23 mouse cellular contexts compared by ENCODE assay signal in genomic region chr6:142555988-142556387, GRCm38 (mm10).
"Had no signal": no experiment of that assay in that cellular context is flagged by ENCODE, and none has a peak within 500 bp of the region (broad histone marks: within the 10 kb centered on the region; RNA-seq: fewer than 3 reads in every experiment).

No protein-coding gene starts in this region.

- ATAC-seq: hindbrain, embryonic 16.5 days; inflammation-experienced regulatory T-cells, adult 6 months; intestine, embryonic 15.5 days; intestine, postnatal 0 days had no signal

- H3K4me2 ChIP-seq: heart, embryonic 12.5 days; hindbrain, embryonic 12.5 days; hindbrain, embryonic 14.5 days; intestine, embryonic 15.5 days; limb, embryonic 13.5 days; limb, embryonic 15.5 days had no signal

- H3K4me1 ChIP-seq: heart, embryonic 10.5 days; heart, embryonic 12.5 days; hindbrain, embryonic 10.5 days; hindbrain, embryonic 12.5 days; intestine, embryonic 15.5 days; limb, embryonic 13.5 days; limb, embryonic 15.5 days had no signal

- H3K9ac ChIP-seq: heart, embryonic 12.5 days; hindbrain, embryonic 12.5 days; hindbrain, embryonic 14.5 days; intestine, embryonic 15.5 days; limb, embryonic 13.5 days; limb, embryonic 15.5 days had no signal

- H3K4me3 ChIP-seq: heart, embryonic 10.5 days; heart, embryonic 12.5 days; hindbrain, embryonic 10.5 days; hindbrain, embryonic 12.5 days; intestine, embryonic 15.5 days; limb, embryonic 13.5 days; limb, embryonic 15.5 days had no signal

- H3K27me3 ChIP-seq: heart, embryonic 12.5 days; hindbrain, embryonic 12.5 days; intestine, embryonic 15.5 days; limb, embryonic 13.5 days; limb, embryonic 15.5 days had no signal

- DNase-seq: gastrocnemius, postnatal 14 days; gastrocnemius, postnatal 36 days; heart, adult 18-20 months; heart, postnatal 10 days; heart, postnatal 4 days; kidney, adult 18-20 months; kidney, adult 8-10 months; kidney, postnatal 14 days; kidney, postnatal 36 days; layer of hippocampus, adult 9-11 months; layer of hippocampus, postnatal 36 days; left cerebral cortex, postnatal 4 days had no signal

- H3K27ac ChIP-seq: heart, embryonic 10.5 days; hindbrain, embryonic 10.5 days; hindbrain, embryonic 12.5 days; hindbrain, embryonic 14.5 days; intestine, embryonic 15.5 days; limb, embryonic 13.5 days; limb, embryonic 15.5 days had no signal

- H3K36me3 ChIP-seq: heart, embryonic 10.5 days; heart, embryonic 12.5 days; hindbrain, embryonic 10.5 days; hindbrain, embryonic 12.5 days; intestine, embryonic 15.5 days; limb, embryonic 13.5 days; limb, embryonic 15.5 days had no signal

- H3K9me3 ChIP-seq: heart, embryonic 10.5 days; heart, embryonic 12.5 days; hindbrain, embryonic 10.5 days; hindbrain, embryonic 12.5 days; intestine, embryonic 15.5 days; limb, embryonic 13.5 days; limb, embryonic 15.5 days had no signal
